Mouse (Mus musculus): ENCODE results near the gene Rbpms2.

The Rbpms2 gene

DNA sequence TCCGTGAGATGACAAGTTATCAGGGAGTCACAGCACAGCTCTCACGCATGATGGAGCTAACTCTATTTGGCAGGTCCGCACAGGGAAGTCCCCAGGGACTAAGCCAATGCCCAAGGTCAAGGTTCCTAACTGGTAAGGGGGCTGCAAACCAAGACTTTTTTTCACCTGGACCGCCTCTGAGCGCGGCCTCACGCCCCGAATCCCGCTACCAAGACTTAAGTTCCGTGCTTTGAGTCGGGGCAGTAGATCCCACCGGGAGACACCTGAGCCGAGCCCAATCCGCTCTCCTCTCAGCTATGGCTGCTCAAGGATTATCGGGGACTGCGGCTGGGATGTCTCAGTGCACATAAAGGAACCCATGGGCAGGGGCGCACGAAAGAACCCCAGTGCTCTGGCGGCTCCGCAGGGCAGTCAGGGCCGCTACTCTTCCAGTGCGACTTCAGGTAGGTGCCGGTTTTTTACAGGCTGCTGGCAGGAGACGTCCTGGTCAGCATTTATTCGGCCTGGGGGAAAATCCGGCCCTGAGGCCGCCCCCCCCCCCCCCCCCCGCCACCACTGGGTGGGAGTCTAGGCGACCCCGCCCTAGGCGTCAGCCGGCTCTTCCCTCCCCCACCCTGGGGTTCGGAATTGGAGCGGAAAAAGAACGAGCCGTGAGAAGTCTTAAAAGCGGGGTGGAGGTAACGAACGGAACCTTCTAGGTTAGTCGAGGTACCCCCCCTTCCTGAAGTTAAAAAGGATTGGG, at the start of gene Rbpms2:
Gene Rbpms2 (plus strand): TSS at position 624 of the 742 bp plus-strand sequence.
- DNase-seq (ENCODE audit: low read depth, low spot score) = no peak

- peak; percentile 69 for DNase-seq (ENCODE audit: low read depth, low spot score)
These were observed 49.6 kb upstream of the Rbpms2 start, which contains the start of gene Plekho2 for GRCm38 (mm10) chr9:65579781-65580371. Gene Plekho2, minus strand, starts transcription at chr9:65580040.

- peak; percentile 66 for DNase-seq (ENCODE audit: low read depth, low spot score)
These were observed 48.8 kb upstream of the Rbpms2 start for GRCm38 (mm10) chr9:65580401-65581256.

DNA sequence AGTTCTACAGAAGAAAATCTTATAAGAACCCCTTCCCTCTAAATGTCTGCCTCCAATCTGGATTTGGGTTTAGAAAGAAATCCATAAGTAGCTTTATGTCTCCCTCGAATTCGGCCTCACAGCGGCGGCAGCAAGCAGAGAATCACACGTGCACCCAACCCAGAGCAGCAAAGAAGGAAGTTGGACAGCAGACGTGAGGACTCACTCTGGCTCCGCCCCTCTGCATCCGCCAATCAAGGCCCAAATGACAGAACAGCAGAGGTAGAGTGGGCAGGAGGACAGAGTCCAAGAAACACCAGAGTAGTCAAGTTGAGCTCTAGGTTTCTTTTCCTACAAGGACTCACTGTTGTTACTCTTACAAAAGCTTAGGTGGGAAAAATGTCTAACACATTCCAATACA, 46.4 kb upstream of the Rbpms2 start:
- DNase-seq (ENCODE audit: low read depth, low spot score) = no peak

DNA sequence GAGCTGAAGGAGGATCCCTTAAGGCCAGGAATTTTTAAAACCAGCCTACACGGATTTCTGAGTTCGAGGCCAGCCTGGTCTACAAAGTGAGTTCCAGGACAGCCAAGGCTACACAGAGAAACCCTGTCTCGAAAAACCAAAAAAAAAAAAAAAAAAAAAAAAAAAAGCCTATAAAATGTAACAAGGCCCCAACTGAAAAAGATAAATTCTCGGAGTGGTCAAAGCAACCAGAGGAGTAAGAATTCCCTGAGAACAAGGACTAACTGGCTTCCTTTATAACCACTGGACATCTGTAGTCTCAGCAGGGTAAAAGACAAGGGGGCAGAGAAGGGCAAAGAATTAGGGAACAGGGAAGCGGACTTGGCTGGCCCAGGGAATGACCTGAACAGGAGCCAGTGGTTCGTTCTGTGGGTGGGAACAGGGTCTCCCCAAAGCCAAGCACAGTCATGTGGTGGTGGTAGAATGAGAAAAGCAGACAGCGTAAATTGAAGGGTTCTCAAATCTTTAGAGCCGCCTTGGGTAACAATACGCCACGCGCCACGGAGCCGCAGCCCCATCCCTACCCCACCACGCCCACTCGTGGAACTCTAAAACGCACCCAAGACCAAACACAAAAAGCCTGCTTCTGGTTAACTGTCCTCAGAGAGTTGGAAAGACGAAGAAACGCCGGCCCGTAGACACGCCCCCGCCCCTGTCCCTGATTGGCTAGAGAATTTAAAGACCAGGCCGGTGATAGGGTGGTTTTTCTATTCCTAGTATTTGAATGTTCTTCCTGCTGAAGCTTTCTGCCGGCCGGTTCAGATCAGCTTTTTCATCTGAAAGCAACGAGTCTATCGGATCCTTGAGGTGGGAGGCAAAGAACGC, 42.8 kb upstream of the Rbpms2 start, which contains the start of gene Pif1:
Gene Pif1 (plus strand): TSS at position 755 of the 864 bp plus-strand sequence.
- DNase-seq (ENCODE audit: low read depth, low spot score) = no peak

GRCm38 (mm10) chr9:65587270-65587572, 42.2 kb upstream of the Rbpms2 start:
- DNase-seq (ENCODE audit: low read depth, low spot score) = no peak

- DNase-seq (ENCODE audit: low read depth, low spot score) = no peak
These were observed 41.7 kb upstream of the Rbpms2 start for GRCm38 (mm10) chr9:65587573-65588358.

- no peak for DNase-seq (ENCODE audit: low read depth, low spot score)
These were observed 40.4 kb upstream of the Rbpms2 start for GRCm38 (mm10) chr9:65589091-65589490.

DNA sequence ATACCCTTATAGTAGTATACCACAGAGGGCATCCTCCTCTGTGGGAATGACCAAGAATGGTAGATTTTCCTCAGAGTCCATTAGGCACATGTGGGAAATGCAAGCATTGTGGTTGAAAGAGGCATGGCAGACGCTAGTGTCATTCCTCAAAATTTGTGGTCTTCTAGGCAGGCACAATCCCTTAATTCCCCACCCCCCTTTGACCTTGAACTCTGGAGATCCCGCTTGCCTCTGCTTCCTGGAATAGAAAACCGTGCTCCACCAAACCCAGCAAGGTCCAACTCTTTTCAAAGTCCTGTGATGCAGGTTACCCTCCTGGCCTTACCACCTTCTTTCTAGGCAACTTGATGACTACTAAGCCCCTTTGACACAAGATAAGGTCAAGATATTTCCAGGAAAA, 36.7 kb upstream of the Rbpms2 start:
- DNase-seq (ENCODE audit: low read depth, low spot score) = no peak

- DNase-seq (ENCODE audit: low read depth, low spot score) = no peak
These were observed 35.9 kb upstream of the Rbpms2 start for GRCm38 (mm10) chr9:65593596-65593995.

GRCm38 (mm10) chr9:65598765-65599249, 30.6 kb upstream of the Rbpms2 start:
- DNase-seq (ENCODE audit: low read depth, low spot score) = no peak

DNA sequence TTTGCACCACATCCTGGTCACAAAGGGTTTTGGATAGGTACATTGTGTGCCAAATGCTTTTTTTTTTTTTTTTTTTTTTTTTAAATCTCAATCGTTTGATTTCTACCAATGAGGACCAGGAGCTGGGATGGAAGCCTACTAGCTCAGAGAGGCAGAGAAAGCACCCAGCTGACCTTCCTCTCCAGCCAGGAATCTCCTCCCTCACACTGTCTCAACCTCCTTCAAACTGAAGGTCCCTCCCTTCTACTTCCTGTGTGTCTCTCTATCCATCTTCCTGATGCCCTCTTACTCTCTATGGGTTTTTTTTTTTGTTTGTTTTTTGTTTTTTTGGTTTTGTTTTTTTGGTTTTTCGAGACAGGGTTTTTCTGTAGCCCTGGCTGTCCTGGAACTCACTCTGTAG, 28.5 kb upstream of the Rbpms2 start:
- no peak for DNase-seq (ENCODE audit: low read depth, low spot score)

DNA sequence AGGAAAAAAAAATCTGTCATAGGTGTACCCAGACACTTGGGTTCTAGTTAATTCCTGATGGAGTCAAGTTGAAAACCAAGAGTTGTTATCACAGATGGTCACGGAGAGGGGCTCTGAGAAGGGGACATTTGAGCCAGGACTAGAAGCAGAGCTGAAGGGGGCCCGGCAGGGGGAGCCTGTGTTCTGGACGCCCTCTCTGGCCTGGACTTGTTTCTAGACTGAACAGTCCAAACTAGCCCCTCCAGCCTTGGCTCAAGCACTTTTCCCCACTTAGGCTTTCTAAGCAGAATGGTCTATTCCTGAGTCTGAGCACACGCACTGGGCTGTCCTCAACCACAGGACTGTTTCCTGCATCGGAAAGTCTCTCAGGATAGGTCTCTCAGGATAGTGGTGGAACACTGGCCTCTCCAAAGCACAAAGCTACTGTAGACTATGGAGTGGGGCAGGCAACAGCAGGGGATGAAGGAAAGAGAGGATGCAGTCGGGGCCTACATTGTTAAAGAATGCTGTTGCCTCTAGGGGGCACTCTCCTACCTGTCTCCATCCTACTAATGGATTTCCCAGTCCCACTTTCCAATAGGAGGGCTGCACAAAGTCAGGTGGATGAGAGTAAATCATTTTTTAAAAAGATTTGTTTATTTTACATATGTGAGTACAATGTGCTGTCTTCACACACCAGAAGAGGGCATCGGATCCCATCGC, 25.9 kb upstream of the Rbpms2 start:
- DNase-seq (ENCODE audit: low read depth, low spot score) = no peak

DNA sequence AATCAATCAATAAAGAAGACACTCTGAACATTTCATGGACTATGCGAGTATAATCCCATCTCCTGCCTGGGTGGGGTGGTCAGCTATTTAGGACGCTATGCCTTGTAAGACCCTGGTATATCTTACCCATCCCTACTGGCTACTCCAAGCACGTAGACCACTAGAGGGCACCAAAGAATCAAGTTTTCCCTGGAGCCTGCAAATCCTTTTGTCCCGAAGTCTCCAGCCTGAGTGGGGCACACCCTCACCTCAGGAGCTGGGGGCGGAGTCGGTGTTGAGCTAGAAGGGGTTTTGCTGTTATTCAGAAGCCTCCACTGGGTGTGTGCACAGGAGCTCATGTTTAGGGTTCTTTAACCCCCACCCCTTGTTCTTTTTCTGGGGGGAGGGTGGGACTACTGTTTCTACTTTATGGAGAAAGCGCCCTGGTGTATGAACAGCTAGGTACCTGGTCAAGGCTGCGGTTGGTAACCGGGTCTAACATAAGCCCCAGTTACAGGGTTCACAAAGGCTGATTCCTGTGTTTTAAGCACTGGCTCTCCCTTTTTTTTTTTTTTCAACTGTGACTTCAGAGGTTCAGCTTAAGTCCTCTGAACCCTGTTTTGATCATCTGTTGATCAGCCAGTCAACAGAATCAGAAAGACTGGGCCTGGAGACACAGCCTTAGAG, 23.8 kb upstream of the Rbpms2 start:
- peak; percentile 69 for DNase-seq (ENCODE audit: low read depth, low spot score)

DNA sequence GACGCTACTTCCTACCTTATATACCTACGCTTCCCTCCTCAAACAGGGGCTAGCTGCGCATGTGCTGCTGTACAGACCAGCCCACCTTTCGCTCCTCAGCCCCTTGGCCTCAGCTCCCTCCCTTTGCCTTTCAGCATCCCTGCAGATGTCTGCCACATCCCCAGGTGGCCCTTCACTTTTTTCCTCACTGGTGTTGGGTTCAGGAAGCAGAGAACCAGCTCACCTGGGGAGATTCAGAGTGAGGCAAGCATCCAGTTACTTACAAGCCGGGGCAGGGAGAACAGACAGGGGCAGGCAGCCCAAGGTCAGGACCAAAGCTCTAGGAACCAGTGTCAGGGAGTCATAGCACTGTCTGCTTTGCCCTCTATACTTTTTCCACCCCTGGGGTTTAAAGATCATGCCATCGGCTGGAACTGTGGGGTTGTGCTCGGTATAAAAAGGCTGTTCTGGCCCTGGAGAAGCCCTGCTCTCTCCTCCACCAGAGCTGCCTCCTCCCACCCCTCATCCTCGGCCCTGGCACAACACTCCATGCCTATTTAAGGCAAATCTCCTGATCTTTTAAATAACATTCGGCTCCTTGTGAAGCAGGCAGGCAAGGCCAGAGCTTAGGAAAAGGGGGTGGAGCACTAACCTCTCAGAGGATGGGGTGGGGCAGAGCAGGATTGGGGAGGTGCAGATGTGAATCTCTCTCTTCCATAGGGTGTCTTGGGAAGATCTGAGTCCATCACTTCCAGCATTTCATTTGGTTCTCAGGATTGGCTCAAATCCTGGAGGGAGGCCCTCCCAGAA, 22.9 kb upstream of the Rbpms2 start:
- DNase-seq (ENCODE audit: low read depth, low spot score) = no peak

DNA sequence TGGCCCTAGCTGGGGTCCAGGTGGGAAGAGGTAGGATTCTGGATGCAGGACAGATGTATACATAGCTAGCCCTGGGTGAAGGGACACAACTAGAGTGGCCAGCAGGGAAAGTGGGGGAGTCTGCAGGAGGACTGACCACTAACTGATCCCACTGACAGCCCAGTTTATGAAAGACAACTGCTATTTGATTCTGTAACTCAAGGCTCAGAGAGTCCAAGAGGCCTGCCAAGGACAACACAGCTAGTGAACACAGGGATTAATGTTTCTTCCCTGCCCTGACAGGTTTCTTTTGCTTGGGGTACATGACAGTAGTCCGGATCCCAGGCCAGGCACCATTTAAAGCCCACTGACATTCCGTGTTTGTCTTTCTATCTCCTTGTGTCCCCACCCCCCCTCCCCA, 22.3 kb upstream of the Rbpms2 start:
- DNase-seq (ENCODE audit: low read depth, low spot score) = no peak

- no peak for DNase-seq (ENCODE audit: low read depth, low spot score)
These were observed 17.4 kb upstream of the Rbpms2 start for GRCm38 (mm10) chr9:65611969-65612486.

DNA sequence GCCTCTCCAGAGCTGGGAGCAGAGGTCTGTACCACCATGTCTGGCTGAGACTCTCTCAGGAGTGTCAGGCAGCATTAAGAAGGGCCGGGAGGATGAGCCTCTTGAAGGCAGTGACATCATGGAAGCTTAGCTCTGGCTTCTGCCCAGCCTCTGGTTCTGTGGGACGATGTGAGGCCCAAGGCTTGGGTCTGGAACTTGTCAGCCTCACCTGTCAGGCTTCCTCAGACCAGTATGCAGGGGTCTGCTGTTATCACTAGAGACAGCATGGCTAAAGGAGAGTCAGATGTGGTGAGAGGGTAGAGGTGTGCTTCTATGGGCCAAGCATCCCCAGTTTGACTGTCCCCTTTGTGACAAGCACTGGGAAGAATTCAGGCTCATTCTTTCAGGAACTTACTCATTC, 16.4 kb upstream of the Rbpms2 start:
- DNase-seq (ENCODE audit: low read depth, low spot score) = no peak

All from retina, adult 2 months (tissue).